Mouse (Mus musculus) ES-Bruce4 (cell line): ENCODE measurements around the gene Prr5.
A peak's percentile ranks its signal among the peaks of the same experiment; 100 is the strongest.

Source experiments
- CTCF ChIP-seq: IDR thresholded peaks from one replicate; pipeline ENCODE4 v1.8.1; 2011; ENCODE audit warnings: low read depth, low read length
- EP300 ChIP-seq: IDR thresholded peaks from 2 replicates; pipeline ENCODE4 v1.6.1; 2011; ENCODE audit warnings: low read depth, low read length; ENCODE audit not compliant: insufficient read depth
- POLR2A ChIP-seq: IDR thresholded peaks from one replicate; pipeline ENCODE4 v1.8.1; 2011; ENCODE audit warnings: low read length; ENCODE audit not compliant: insufficient read depth

DNA sequence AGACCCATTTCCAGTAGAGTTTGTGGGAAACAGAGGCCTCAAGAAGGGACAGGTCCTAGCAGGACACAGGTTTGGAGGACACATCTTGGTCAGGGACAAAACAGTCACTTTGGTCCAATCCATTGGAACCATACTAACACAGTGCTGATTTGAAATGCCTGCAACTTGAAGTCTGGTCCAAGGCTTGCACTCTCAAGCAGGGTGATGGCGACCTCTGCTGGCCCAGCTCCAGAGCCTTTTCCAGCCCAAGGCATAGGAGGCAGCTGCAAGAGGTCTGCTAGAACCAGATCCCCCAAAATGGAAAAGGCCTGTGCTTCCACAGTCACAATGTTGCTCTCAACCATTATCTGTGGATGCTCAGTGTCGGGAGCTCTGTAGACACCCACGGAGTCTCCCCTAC lies 39.7 kb upstream of the Prr5 start:
- TF ChIP-seq POLR2A (no peak), CTCF (peak; percentile 89), EP300 (no peak)
